Mouse (Mus musculus): ENCODE results near the gene Pex14.

DNA sequence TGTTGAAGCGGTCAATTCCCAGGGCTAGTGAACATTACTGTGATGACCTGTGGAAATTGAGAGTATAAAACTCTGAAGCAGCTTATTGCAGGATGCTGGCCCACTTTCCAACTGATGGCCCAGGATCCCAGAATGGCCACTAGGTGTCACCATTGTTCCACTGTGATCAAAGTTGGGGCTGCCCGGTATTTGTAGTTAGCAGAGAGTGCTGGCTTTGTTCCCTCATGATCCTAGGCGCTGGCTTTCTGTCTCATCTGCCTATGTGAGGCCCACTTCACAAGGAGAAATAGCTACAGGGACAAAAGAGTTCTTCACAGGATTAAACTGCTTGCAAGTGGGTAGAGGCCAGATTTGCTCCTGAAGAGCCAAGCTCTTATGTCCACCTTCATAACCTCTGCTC, 44.8 kb upstream of the Pex14 start:
- no peak for TF ChIP-seq POLR2A (IDR thresholded peaks at IDR 0.05; ENCODE audit: low read depth, low read length)
- TF ChIP-seq CTCF (conservative IDR thresholded peaks at IDR 0.05; ENCODE audit: insufficient read depth, insufficient read length, low read depth, low read length): peak; percentile 96

All from kidney, adult 2 months (tissue).